Mouse (Mus musculus) MEL (cell line): ENCODE data around the gene Wars. TPM values are rescaled to one million over a fixed set of nuclear protein-coding genes. Genes with fewer than 3 reads are reported as not detected.

Experiments used
- DNase-seq: peaks from one replicate; pipeline ENCODE4 v3.0.0; 2011; ENCODE audit warnings: low read depth, low spot score
- H3K27ac ChIP-seq: 2 replicates; pipeline ENCODE4 v1.5.1; 2012; ENCODE audit warnings: low read depth, mild to moderate bottlenecking, control low read depth, low read length, moderate library complexity; ENCODE audit not compliant: control insufficient read depth
- H3K27me3 ChIP-seq, 2 experiments: fragments of 150-350 bp in 1 of 2; sonication (generic) in 1 of 2; 2 replicates each; pipeline ENCODE4 v1.6.1; 2012; ENCODE audit warnings: low read length in 2 of 2, mild to moderate bottlenecking in 2 of 2, improper control_type of control experiment in 1 of 2, moderate library complexity in 1 of 2; ENCODE audit not compliant: insufficient read depth in 2 of 2, control insufficient read depth in 1 of 2
- H3K36me3 ChIP-seq, 2 experiments: 2 replicates each; pipeline ENCODE4 v1.6.1; 2012 to 2014; ENCODE audit warnings: low read length in 2 of 2, improper control_type of control experiment in 1 of 2, inconsistent platforms in 1 of 2, mild to moderate bottlenecking in 1 of 2; ENCODE audit not compliant: insufficient read depth in 2 of 2, control insufficient read depth in 1 of 2
- H3K4me1 ChIP-seq, 2 experiments: fragments of 150-350 bp in 1 of 2; sonication (generic) in 1 of 2; 2 replicates each; pipeline ENCODE4 v1.6.1; 2012; ENCODE audit warnings: low read length in 2 of 2, improper control_type of control experiment in 1 of 2, mild to moderate bottlenecking in 1 of 2; ENCODE audit not compliant: insufficient read depth in 2 of 2, control insufficient read depth in 1 of 2
- H3K4me3 ChIP-seq, 2 experiments: fragments of 150-350 bp in 1 of 2; sonication (generic) in 1 of 2; 2 replicates each; pipeline ENCODE4 v1.5.1; 2012; ENCODE audit warnings: low read depth in 2 of 2, low read length in 2 of 2, mild to moderate bottlenecking in 2 of 2, moderate library complexity in 2 of 2, control low read depth in 1 of 2, improper control_type of control experiment in 1 of 2; ENCODE audit not compliant: control insufficient read depth in 1 of 2, insufficient read depth in 1 of 2
- H3K79me2 ChIP-seq: 2 replicates; pipeline ENCODE4 v1.6.1; 2012; ENCODE audit warnings: mild to moderate bottlenecking, low read length, moderate library complexity; ENCODE audit not compliant: control insufficient read depth, poor library complexity, insufficient read depth
- H3K9ac ChIP-seq: 2 replicates; pipeline ENCODE4 v1.6.1; 2012; ENCODE audit warnings: low read depth, mild to moderate bottlenecking, control low read depth, low read length, moderate library complexity; ENCODE audit not compliant: control insufficient read depth, poor library complexity, severe bottlenecking
- H3K9me3 ChIP-seq: fragments of 150-350 bp; sonication (generic); replicated peaks from 2 replicates; pipeline ENCODE4 v1.6.1; 2012; ENCODE audit warnings: mild to moderate bottlenecking, low read length, improper control_type of control experiment, moderate library complexity; ENCODE audit not compliant: insufficient read depth
- CHD1 ChIP-seq: IDR thresholded peaks from 2 replicates; pipeline ENCODE4 v1.6.1; 2012; ENCODE audit warnings: low read depth, mild to moderate bottlenecking, inconsistent platforms, low read length, improper control_type of control experiment
- CHD2 ChIP-seq: IDR thresholded peaks from 2 replicates; pipeline ENCODE4 v1.6.1; 2011; ENCODE audit warnings: low read length, improper control_type of control experiment
- ELF1 ChIP-seq: IDR thresholded peaks from 2 replicates; pipeline ENCODE4 v1.6.1; 2014; ENCODE audit warnings: low read depth, mild to moderate bottlenecking, inconsistent platforms, low read length, improper control_type of control experiment, moderate library complexity
- ETS1 ChIP-seq: IDR thresholded peaks from 2 replicates; pipeline ENCODE4 v1.6.1; 2012; ENCODE audit warnings: low read depth, mild to moderate bottlenecking, inconsistent platforms, low read length, improper control_type of control experiment, moderate library complexity
- HCFC1 ChIP-seq: IDR thresholded peaks from 2 replicates; pipeline ENCODE4 v1.6.1; 2012; ENCODE audit warnings: low read depth, mild to moderate bottlenecking, inconsistent platforms, low read length, improper control_type of control experiment, moderate library complexity
- JUND ChIP-seq: IDR thresholded peaks from 2 replicates; pipeline ENCODE4 v1.6.1; 2011; ENCODE audit warnings: low read depth, mild to moderate bottlenecking, improper control_type of control experiment, low read length
- MAFK ChIP-seq: IDR thresholded peaks from 2 replicates; pipeline ENCODE4 v1.6.1; 2011; ENCODE audit warnings: low read depth, mild to moderate bottlenecking, low read length, improper control_type of control experiment, borderline replicate concordance
- MAX ChIP-seq: IDR thresholded peaks from 2 replicates; pipeline ENCODE4 v1.6.1; 2011; ENCODE audit warnings: low read length, improper control_type of control experiment
- MAZ ChIP-seq: IDR thresholded peaks from 2 replicates; pipeline ENCODE4 v1.6.1; 2012; ENCODE audit warnings: low read depth, mild to moderate bottlenecking, inconsistent platforms, low read length, improper control_type of control experiment
- NELFE ChIP-seq: IDR thresholded peaks from 2 replicates; pipeline ENCODE4 v1.6.1; 2011; ENCODE audit warnings: low read depth, low read length, improper control_type of control experiment
- POLR2AphosphoS2 ChIP-seq: IDR thresholded peaks from 2 replicates; pipeline ENCODE4 v1.6.1; 2011; ENCODE audit warnings: low read length, improper control_type of control experiment
- POLR2AphosphoS5 ChIP-seq: IDR thresholded peaks from 2 replicates; pipeline ENCODE4 v1.6.1; 2012; ENCODE audit warnings: low read depth, borderline replicate concordance, mild to moderate bottlenecking, inconsistent platforms, low read length, moderate library complexity, mixed read lengths
- RAD21 ChIP-seq: IDR thresholded peaks from 2 replicates; pipeline ENCODE4 v1.6.1; 2011; ENCODE audit warnings: mild to moderate bottlenecking, low read depth, low read length, improper control_type of control experiment
- RCOR1 ChIP-seq: IDR thresholded peaks from 2 replicates; pipeline ENCODE4 v1.6.1; 2012; ENCODE audit warnings: low read depth, mild to moderate bottlenecking, inconsistent platforms, low read length, improper control_type of control experiment
- TAL1 ChIP-seq: IDR thresholded peaks from 2 replicates; pipeline ENCODE4 v1.6.1; 2012; ENCODE audit warnings: mild to moderate bottlenecking, inconsistent platforms, low read length, moderate library complexity, mixed read lengths
- TBP ChIP-seq: IDR thresholded peaks from 2 replicates; pipeline ENCODE4 v1.8.0; 2011; ENCODE audit warnings: low read depth, low read length, improper control_type of control experiment
- TCF12 ChIP-seq: IDR thresholded peaks from 2 replicates; pipeline ENCODE4 v1.6.1; 2014; ENCODE audit warnings: low read depth, mild to moderate bottlenecking, inconsistent platforms, low read length, improper control_type of control experiment, moderate library complexity
- UBTF ChIP-seq: IDR thresholded peaks from 2 replicates; pipeline ENCODE4 v1.6.1; 2012; ENCODE audit warnings: low read depth, mild to moderate bottlenecking, inconsistent platforms, low read length, improper control_type of control experiment, moderate library complexity, borderline replicate concordance; ENCODE audit not compliant: insufficient read depth
- ZC3H11A ChIP-seq: IDR thresholded peaks from 2 replicates; pipeline ENCODE4 v1.6.1; 2012; ENCODE audit warnings: low read depth, mild to moderate bottlenecking, inconsistent platforms, low read length, improper control_type of control experiment
- ZKSCAN1 ChIP-seq: IDR thresholded peaks from 2 replicates; pipeline ENCODE4 v1.6.1; 2012; ENCODE audit warnings: low read depth, mild to moderate bottlenecking, inconsistent platforms, low read length, improper control_type of control experiment, moderate library complexity
- ZMIZ1 ChIP-seq: IDR thresholded peaks from 2 replicates; pipeline ENCODE4 v1.6.1; 2012; ENCODE audit warnings: low read depth, mild to moderate bottlenecking, inconsistent platforms, low read length, improper control_type of control experiment, moderate library complexity
- polyA plus RNA-seq, 2 experiments: library from polyadenylated mRNA; stranded (reverse) in 1 of 2; unstranded in 1 of 2; fragments of >175 nt in 1 of 2; fragments of >200 nt in 1 of 2; gene quantifications; 2 replicates each; pipeline versions ENCODE4 v1.2.1 to v1.2.4; 2012; ENCODE audit warnings: low replicate concordance in 2 of 2, low read depth in 1 of 2; ENCODE audit not compliant: insufficient read length in 2 of 2, insufficient read depth in 1 of 2, missing spikeins in 1 of 2
- total RNA-seq: library from RNA; depleted of rRNA; stranded (reverse); fragments of 300-350 nt; gene quantifications from 2 replicates; pipeline ENCODE4 v1.2.3, GENCODE M21; 2012

The Wars gene
- total and polyA plus RNA-seq, 3 experiments: 85.7 to 836 (median 98.4) TPM

DNA sequence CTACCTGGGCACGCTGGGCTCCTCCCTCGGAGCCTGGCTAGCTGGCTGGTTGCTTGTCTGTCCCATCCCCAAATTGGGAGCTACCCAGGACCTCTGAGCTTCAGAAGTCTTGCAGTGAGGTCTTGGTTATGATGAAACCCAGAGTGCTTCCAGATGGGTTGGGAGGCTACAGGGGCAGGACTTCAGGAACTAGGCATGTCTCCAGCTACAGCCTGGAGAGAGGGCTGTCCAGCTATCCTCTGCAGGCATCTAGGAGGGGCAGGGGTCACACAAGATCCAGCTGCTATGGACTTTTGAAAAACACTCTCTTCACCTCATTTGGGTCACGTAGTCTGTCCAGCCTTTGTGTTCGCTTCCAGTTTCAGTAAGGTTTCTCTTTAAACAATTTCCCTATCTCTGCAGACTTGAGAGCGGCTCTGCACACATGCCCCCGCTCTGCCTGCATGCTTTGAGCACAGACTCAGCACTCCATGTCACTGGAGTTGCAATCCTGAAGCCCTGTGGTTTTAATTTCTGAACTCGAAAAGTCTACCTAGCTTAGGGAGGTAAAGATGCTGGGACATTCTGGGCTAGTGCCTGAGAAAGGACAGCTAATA, 36.3 kb downstream of the Wars start:
- no peaks in the 10 kb centered on the region for H3K4me1 ChIP-seq
- no peak overlapping the region for H3K9ac ChIP-seq
- H3K79me2 ChIP-seq: no peaks in the 10 kb centered on the region
- TF ChIP-seq TCF12 (no peak), ZMIZ1 (no peak)
- H3K27me3 ChIP-seq: no peaks in the 10 kb centered on the region
- H3K9me3 ChIP-seq: no peaks in the 10 kb centered on the region
- no peak overlapping the region for H3K27ac ChIP-seq
- no peak overlapping the region for H3K4me3 ChIP-seq
- no peak for DNase-seq
- H3K36me3 ChIP-seq: no peaks in the 10 kb centered on the region; a peak in 1 of 4 replicates

DNA sequence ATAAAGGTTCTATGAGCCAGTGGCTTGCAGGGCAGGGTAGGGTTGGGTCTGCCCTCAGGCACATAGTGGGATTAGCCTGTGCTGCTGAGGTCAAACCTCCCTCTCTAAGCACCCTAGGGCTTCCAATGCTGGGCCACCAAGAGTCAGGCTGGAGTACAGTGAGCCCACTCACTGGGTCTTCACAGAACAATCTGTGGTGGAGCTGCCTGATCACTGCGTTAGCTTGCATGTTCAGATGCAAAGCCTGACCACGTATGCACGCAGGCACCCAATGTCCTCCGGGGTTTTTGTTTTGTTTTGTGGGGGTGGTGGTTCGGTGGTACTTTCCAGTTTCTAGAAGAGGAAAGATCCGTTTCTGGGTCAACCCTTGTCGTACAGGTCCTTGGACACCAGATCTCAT, 36.9 kb downstream of the Wars start:
- Histone ChIP-seq H3K9ac (no peak overlapping the region), H3K27me3 (no peaks in the 10 kb centered on the region), H3K27ac (no peak overlapping the region), H3K36me3 (no peaks in the 10 kb centered on the region), H3K79me2 (no peaks in the 10 kb centered on the region), H3K4me3 (no peak overlapping the region), H3K9me3 (no peaks in the 10 kb centered on the region), H3K4me1 (no peaks in the 10 kb centered on the region)
- TF ChIP-seq CHD1 (no peak), TCF12 (no peak), POLR2AphosphoS2 (no peak), ZMIZ1 (no peak)
- no peak for DNase-seq

DNA sequence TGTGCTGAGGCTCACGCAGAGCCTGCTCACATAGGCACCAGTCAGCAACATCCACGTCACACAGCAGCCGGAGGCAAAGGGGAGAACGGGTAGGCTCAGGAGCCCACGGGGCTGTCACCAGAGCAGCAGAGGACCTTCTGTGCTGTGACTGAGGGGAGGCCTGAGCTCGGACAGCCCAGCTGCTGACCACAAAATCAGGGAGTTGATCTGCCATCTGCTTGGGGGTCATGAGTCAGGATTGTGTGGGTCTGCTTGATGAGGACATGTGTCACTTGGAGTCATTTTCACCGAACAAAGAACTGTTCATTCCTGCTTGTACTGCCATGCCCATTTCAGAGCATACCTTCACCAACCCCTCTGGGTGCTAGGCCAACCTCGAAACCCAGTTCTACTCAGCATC, 37.8 kb downstream of the Wars start:
- no peak overlapping the region for H3K4me3 ChIP-seq
- H3K27ac ChIP-seq: no peak overlapping the region
- H3K79me2 ChIP-seq: no peaks in the 10 kb centered on the region
- H3K36me3 ChIP-seq: no peaks in the 10 kb centered on the region
- H3K4me1 ChIP-seq: no peaks in the 10 kb centered on the region
- H3K27me3 ChIP-seq: no peaks in the 10 kb centered on the region
- no peak for TF ChIP-seq RAD21
- no peak for TF ChIP-seq TAL1
- no peak for TF ChIP-seq MAX
- TF ChIP-seq CHD2: no peak
- no peak for TF ChIP-seq POLR2AphosphoS5
- no peak for TF ChIP-seq ETS1
- no peak for TF ChIP-seq ELF1
- TF ChIP-seq ZKSCAN1: no peak
- no peak for TF ChIP-seq HCFC1
- TF ChIP-seq MAZ: no peak
- no peak for TF ChIP-seq NELFE
- no peak for TF ChIP-seq MAFK
- no peak for TF ChIP-seq UBTF
- no peak for TF ChIP-seq ZMIZ1
- TF ChIP-seq ZC3H11A: no peak
- no peak for TF ChIP-seq TBP
- TF ChIP-seq RCOR1: no peak
- no peak for TF ChIP-seq JUND
- H3K9ac ChIP-seq: no peak overlapping the region
- no peak for DNase-seq
- no peaks in the 10 kb centered on the region for H3K9me3 ChIP-seq
